Mouse (Mus musculus) embryonic facial prominence, embryonic 10.5 days (tissue): ENCODE data around the gene Rps8. TPM values are rescaled to one million over a fixed set of nuclear protein-coding genes. Genes with fewer than 3 reads are reported as not detected.

Experiments
- DNase-seq: peaks from one replicate; pipeline ENCODE4 v3.0.0-alpha.2; 2017; ENCODE audit warnings: low spot score
- H3K27ac ChIP-seq: fragments of 300-500 bp; sonication (generic); replicated peaks from 2 replicates; pipeline ENCODE4 v1.5.1; 2016; ENCODE audit warnings: mild to moderate bottlenecking
- H3K27me3 ChIP-seq: fragments of 300-500 bp; sonication (generic); replicated peaks from 2 replicates; pipeline ENCODE4 v1.6.1; 2016; ENCODE audit warnings: low read depth, mild to moderate bottlenecking; ENCODE audit not compliant: poor library complexity, severe bottlenecking
- H3K36me3 ChIP-seq: fragments of 300-500 bp; sonication (generic); replicated peaks from 2 replicates; pipeline ENCODE4 v1.6.1; 2016; ENCODE audit warnings: mild to moderate bottlenecking, moderate library complexity
- H3K4me1 ChIP-seq: fragments of 300-500 bp; sonication (generic); 2 replicates; pipeline ENCODE4 v1.6.1; 2016
- H3K4me3 ChIP-seq: fragments of 300-500 bp; sonication (generic); 2 replicates; pipeline ENCODE4 v1.5.1; 2016; ENCODE audit warnings: mild to moderate bottlenecking, moderate library complexity
- H3K9me3 ChIP-seq: fragments of 300-500 bp; sonication (generic); 2 replicates; pipeline ENCODE4 v1.6.1; 2016; ENCODE audit warnings: mild to moderate bottlenecking
- WGBS: fragments of 180-500 bp; shearing (Covaris S2); methylation state at CpG from one replicate; pipeline ENCODE4 v1.1.7; 2016; 5-methylcytosine and 5-hydroxymethylcytosine counted together
- polyA plus RNA-seq: library from polyadenylated mRNA; unstranded; fragments of >200 nt; fragmentation: Nextera tagmentation; extraction: Ambion mirVana; gene quantifications from 2 replicates; pipeline ENCODE4 v1.2.1, GENCODE M21; 2016

Gene Rps8
- polyA plus RNA-seq, 1 experiment from 2014 or later: 897 TPM

- Histone ChIP-seq H3K27ac (no peak overlapping the region), H3K36me3 (peaks cover 37% of the 10 kb centered on the region), H3K9me3 (no peaks in the 10 kb centered on the region), H3K4me1 (peaks cover 63% of the 10 kb centered on the region), H3K27me3 (peaks cover 37% of the 10 kb centered on the region), H3K4me3 (no peak overlapping the region)
- 91% methylated on average over 33 of the region's 33 CpGs for WGBS
- DNase-seq: no peak
These were observed 27.9 kb downstream of the Rps8 start for GRCm38 (mm10) chr4:117127991-117128686.

- Histone ChIP-seq H3K4me1 (peaks cover 49% of the 10 kb centered on the region), H3K36me3 (peaks cover 36% of the 10 kb centered on the region), H3K4me3 (peak within 1 kb of the TSS; percentile 23), H3K9me3 (no peaks in the 10 kb centered on the region), H3K27me3 (peaks cover 23% of the 10 kb centered on the region), H3K27ac (peak within 1 kb of the TSS; percentile 83)
- 87% methylated on average over 9 of the region's 9 CpGs for WGBS
- DNase-seq: no peak
These were observed 29.3 kb downstream of the Rps8 start, which contains the start of gene Tctex1d4 for GRCm38 (mm10) chr4:117126675-117127290. Gene Tctex1d4, plus strand, starts transcription at chr4:117126794.

- 44% methylated on average over 15 of the region's 15 CpGs for WGBS
- Histone ChIP-seq H3K27ac (peak overlapping the region; percentile 83), H3K27me3 (peaks cover 16% of the 10 kb centered on the region), H3K9me3 (no peaks in the 10 kb centered on the region), H3K36me3 (peaks cover 30% of the 10 kb centered on the region), H3K4me1 (peaks cover 48% of the 10 kb centered on the region), H3K4me3 (peak overlapping the region; percentile 23)
- peak; percentile 39 for DNase-seq
These were observed 30.0 kb downstream of the Rps8 start for GRCm38 (mm10) chr4:117125910-117126674.

- no peaks in the 10 kb centered on the region for H3K9me3 ChIP-seq
- DNase-seq: peak; percentile 64
- 37% methylated on average over 8 of the region's 8 CpGs for WGBS
- H3K36me3 ChIP-seq: peaks cover 26% of the 10 kb centered on the region
- peak within 1 kb of the TSS; percentile 83 for H3K27ac ChIP-seq
- H3K27me3 ChIP-seq: peaks cover 9% of the 10 kb centered on the region
- H3K4me1 ChIP-seq: peaks cover 45% of the 10 kb centered on the region
- H3K4me3 ChIP-seq: peak within 1 kb of the TSS; percentile 23
These were observed 30.6 kb downstream of the Rps8 start, which contains the start of gene Btbd19 for GRCm38 (mm10) chr4:117125348-117125909. Gene Btbd19, minus strand, starts transcription at chr4:117125725.

GRCm38 (mm10) chr4:117124518-117125347 lies 31.3 kb downstream of the Rps8 start:
- WGBS: 67% methylated on average over 14 of the region's 14 CpGs
- Histone ChIP-seq H3K4me3 (peak overlapping the region; percentile 23), H3K9me3 (no peaks in the 10 kb centered on the region), H3K27me3 (peaks cover 4% of the 10 kb centered on the region), H3K36me3 (peaks cover 19% of the 10 kb centered on the region), H3K27ac (peak overlapping the region; percentile 83), H3K4me1 (peaks cover 46% of the 10 kb centered on the region)
- DNase-seq: no peak

GRCm38 (mm10) chr4:117124218-117124517 lies 31.9 kb downstream of the Rps8 start:
- H3K4me1 ChIP-seq: peaks cover 47% of the 10 kb centered on the region
- H3K36me3 ChIP-seq: peaks cover 15% of the 10 kb centered on the region
- DNase-seq: no peak
- 88% methylated on average over 3 of the region's 3 CpGs for WGBS
- H3K4me3 ChIP-seq: no peak overlapping the region
- no peaks in the 10 kb centered on the region for H3K9me3 ChIP-seq
- no peaks in the 10 kb centered on the region for H3K27me3 ChIP-seq
- H3K27ac ChIP-seq: peak overlapping the region; percentile 83

- no peaks in the 10 kb centered on the region for H3K9me3 ChIP-seq
- peaks cover 47% of the 10 kb centered on the region for H3K4me1 ChIP-seq
- 76% methylated on average over 9 of the region's 9 CpGs for WGBS
- H3K27me3 ChIP-seq: no peaks in the 10 kb centered on the region
- peaks cover 10% of the 10 kb centered on the region for H3K36me3 ChIP-seq
- no peak overlapping the region; the same call in none of the 2 replicates for H3K27ac ChIP-seq
- no peak overlapping the region for H3K4me3 ChIP-seq
- DNase-seq: no peak
These were observed 32.4 kb downstream of the Rps8 start for GRCm38 (mm10) chr4:117123546-117124217.

- 88% methylated on average over 4 of the region's 4 CpGs for WGBS
- peaks cover 47% of the 10 kb centered on the region for H3K4me1 ChIP-seq
- no peak overlapping the region for H3K27ac ChIP-seq
These were observed 33.8 kb downstream of the Rps8 start for GRCm38 (mm10) chr4:117122209-117122608.

GRCm38 (mm10) chr4:117120445-117121414 lies 35.3 kb downstream of the Rps8 start:
- peak; percentile 94 for DNase-seq
- peaks cover 36% of the 10 kb centered on the region for H3K4me1 ChIP-seq
- peaks cover 6% of the 10 kb centered on the region for H3K36me3 ChIP-seq
- no peaks in the 10 kb centered on the region for H3K9me3 ChIP-seq
- H3K27ac ChIP-seq: peak overlapping the region; percentile 93
- under 1% methylated on average over 69 of the region's 69 CpGs for WGBS
- peak overlapping the region; percentile 85 for H3K4me3 ChIP-seq
- no peaks in the 10 kb centered on the region for H3K27me3 ChIP-seq

More at GRCm38 (mm10) chr4:117122209-117122608, 33.8 kb downstream of the Rps8 start:
- Histone ChIP-seq H3K36me3 (no peaks in the 10 kb centered on the region), H3K27me3 (no peaks in the 10 kb centered on the region), H3K4me3 (no peak overlapping the region), H3K9me3 (no peaks in the 10 kb centered on the region)
- DNase-seq: no peak

- no peak for DNase-seq
- Histone ChIP-seq H3K9me3 (no peaks in the 10 kb centered on the region), H3K27me3 (no peaks in the 10 kb centered on the region), H3K4me3 (peak overlapping the region; percentile 85), H3K36me3 (peaks cover 12% of the 10 kb centered on the region), H3K27ac (peak overlapping the region; percentile 93), H3K4me1 (peaks cover 29% of the 10 kb centered on the region)
- 6% methylated on average over 10 of the region's 10 CpGs for WGBS
These were observed 36.0 kb downstream of the Rps8 start for GRCm38 (mm10) chr4:117120052-117120444.
